Mouse (Mus musculus): Measurements from ENCODE around the gene Chchd2.

DNA sequence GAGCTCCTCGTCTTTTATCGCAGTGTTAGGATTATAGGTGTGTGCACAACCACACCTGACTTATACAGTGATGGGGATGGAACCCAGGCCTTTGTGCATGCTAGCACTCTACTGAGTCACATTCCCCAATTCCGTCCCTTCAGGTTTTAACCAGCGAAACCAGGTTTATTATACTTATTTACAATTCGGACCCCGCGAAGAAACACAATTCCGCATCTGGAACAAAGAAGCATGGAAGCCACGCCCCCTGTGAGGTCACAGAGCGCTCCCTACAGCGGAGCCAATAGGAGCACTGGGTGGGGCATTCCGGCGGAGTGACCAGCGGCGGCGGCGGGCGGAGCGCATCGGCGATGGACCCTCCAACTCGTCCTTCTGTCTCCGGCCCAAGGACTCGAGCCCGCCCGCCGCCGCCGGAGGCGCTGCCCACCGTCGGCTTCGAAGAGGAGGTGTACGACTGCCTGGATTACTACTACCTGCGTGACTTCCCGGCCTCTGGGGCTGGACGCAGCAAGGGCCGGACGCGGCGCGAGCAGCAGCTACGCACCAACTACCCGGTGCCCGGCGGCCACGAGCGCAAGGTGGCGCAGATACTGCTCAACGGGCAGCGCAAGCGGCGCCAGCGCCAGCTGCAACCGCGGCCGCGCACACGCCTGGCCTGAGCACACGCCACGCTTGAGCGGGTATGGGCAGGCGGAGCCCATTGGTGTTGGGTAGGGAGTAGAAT lies 21.1 kb upstream of the Chchd2 start, which contains the start of gene Nupr1l:
- TF ChIP-seq GATA1 (IDR thresholded peaks at IDR 0.05; ENCODE audit: borderline replicate concordance, low read length) (no peak), FLI1 (IDR thresholded peaks at IDR 0.05; ENCODE audit: low read length) (no peak)

Data from megakaryocyte, embryonic 14.5 days (primary cell).